Mouse (Mus musculus): ENCODE data around the gene Krt39. TPM values are rescaled to one million over a fixed set of nuclear protein-coding genes. Genes with fewer than 3 reads are reported as not detected.

The Krt39 gene
- polyA plus RNA-seq, 1 experiment from 2014 or later, result 0.21 TPM

- Histone ChIP-seq H3K9ac (replicated peaks; ENCODE audit: low read length) (no peak overlapping the region), H3K36me3 (ENCODE audit: insufficient read depth, low read length) (no peaks in the 10 kb centered on the region), H3K4me1 (ENCODE audit: insufficient read depth, low read length) (no peaks in the 10 kb centered on the region), H3K4me3 (ENCODE audit: low read length) (no peak overlapping the region), H3K27ac (ENCODE audit: low read length) (no peak overlapping the region), H3K4me2 (replicated peaks; ENCODE audit: low read depth, low read length) (no peak overlapping the region), H3K9me3 (ENCODE audit: low read length) (no peaks in the 10 kb centered on the region), H3K27me3 (ENCODE audit: insufficient read depth, low read length) (no peaks in the 10 kb centered on the region)
- ATAC-seq (ENCODE audit: low FRiP score, low TSS enrichment), result no peak
- 71% methylated on average over 6 of the region's 6 CpGs for WGBS
Measured at GRCm38 (mm10) chr11:99473433-99473832, 47.7 kb downstream of the Krt39 start.

GRCm38 (mm10) chr11:99472405-99472804, 48.7 kb downstream of the Krt39 start:
- Histone ChIP-seq H3K27ac (ENCODE audit: low read length) (no peak overlapping the region), H3K9me3 (ENCODE audit: low read length) (no peaks in the 10 kb centered on the region), H3K4me1 (ENCODE audit: insufficient read depth, low read length) (no peaks in the 10 kb centered on the region), H3K9ac (replicated peaks; ENCODE audit: low read length) (no peak overlapping the region), H3K4me3 (ENCODE audit: low read length) (no peak overlapping the region), H3K4me2 (replicated peaks; ENCODE audit: low read depth, low read length) (no peak overlapping the region), H3K36me3 (ENCODE audit: insufficient read depth, low read length) (no peaks in the 10 kb centered on the region), H3K27me3 (ENCODE audit: insufficient read depth, low read length) (no peaks in the 10 kb centered on the region)
- no peak for ATAC-seq (ENCODE audit: low FRiP score, low TSS enrichment)
- 63% methylated on average over 4 of the region's 4 CpGs for WGBS

DNA sequence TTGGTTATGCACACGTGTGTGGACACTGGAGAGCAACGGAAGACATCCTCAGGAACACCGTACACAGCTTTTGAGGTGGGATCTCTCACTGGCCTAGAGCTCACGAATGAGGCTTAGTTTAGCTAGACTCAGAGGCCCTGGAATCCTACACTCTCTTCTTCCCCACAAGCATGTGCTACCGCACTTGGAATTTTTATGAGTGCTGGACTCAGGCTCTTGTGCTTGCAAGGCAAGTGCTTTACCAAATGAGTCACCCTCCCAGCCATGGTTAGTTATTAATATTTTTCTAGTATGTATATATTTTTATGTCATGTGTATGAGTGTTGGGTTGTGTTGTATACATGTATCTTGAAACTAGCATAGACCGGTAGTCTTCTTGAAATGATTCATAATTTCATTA, 49.2 kb downstream of the Krt39 start:
- H3K9me3 ChIP-seq (ENCODE audit: low read length), result no peaks in the 10 kb centered on the region
- H3K27me3 ChIP-seq (ENCODE audit: insufficient read depth, low read length), result no peaks in the 10 kb centered on the region
- no peak overlapping the region for H3K9ac ChIP-seq (replicated peaks; ENCODE audit: low read length)
- no peaks in the 10 kb centered on the region for H3K36me3 ChIP-seq (ENCODE audit: insufficient read depth, low read length)
- H3K4me1 ChIP-seq (ENCODE audit: insufficient read depth, low read length), result no peaks in the 10 kb centered on the region
- ATAC-seq (ENCODE audit: low FRiP score, low TSS enrichment), result no peak
- 90% methylated on average over 6 of the region's 6 CpGs for WGBS
- H3K4me2 ChIP-seq (replicated peaks; ENCODE audit: low read depth, low read length), result no peak overlapping the region
- H3K27ac ChIP-seq (ENCODE audit: low read length), result no peak overlapping the region
- H3K4me3 ChIP-seq (ENCODE audit: low read length), result no peak overlapping the region

- Histone ChIP-seq H3K36me3 (ENCODE audit: insufficient read depth, low read length) (no peaks in the 10 kb centered on the region), H3K4me1 (ENCODE audit: insufficient read depth, low read length) (no peaks in the 10 kb centered on the region), H3K4me3 (ENCODE audit: low read length) (no peak overlapping the region), H3K4me2 (replicated peaks; ENCODE audit: low read depth, low read length) (no peak overlapping the region), H3K27ac (ENCODE audit: low read length) (no peak overlapping the region), H3K9me3 (ENCODE audit: low read length) (no peaks in the 10 kb centered on the region), H3K9ac (replicated peaks; ENCODE audit: low read length) (no peak overlapping the region), H3K27me3 (ENCODE audit: insufficient read depth, low read length) (0 out of 2 replicates have a peak, but pooled peaks cover 3% of the 10 kb centered on the region)
- 61% methylated on average over 4 of the region's 4 CpGs for WGBS
- no peak for ATAC-seq (ENCODE audit: low FRiP score, low TSS enrichment)
Measured at GRCm38 (mm10) chr11:99469228-99469627, 51.9 kb downstream of the Krt39 start.

- no peak overlapping the region for H3K4me2 ChIP-seq (replicated peaks; ENCODE audit: low read depth, low read length)
- 0 out of 2 replicates have a peak, but pooled peaks cover 3% of the 10 kb centered on the region for H3K27me3 ChIP-seq (ENCODE audit: insufficient read depth, low read length)
- ATAC-seq (ENCODE audit: low FRiP score, low TSS enrichment), result no peak
- WGBS, result 87% methylated on average over 11 of the region's 11 CpGs
- H3K27ac ChIP-seq (ENCODE audit: low read length), result no peak overlapping the region
- H3K4me1 ChIP-seq (ENCODE audit: insufficient read depth, low read length), result no peaks in the 10 kb centered on the region
- no peaks in the 10 kb centered on the region for H3K36me3 ChIP-seq (ENCODE audit: insufficient read depth, low read length)
- H3K4me3 ChIP-seq (ENCODE audit: low read length), result no peak overlapping the region
- H3K9me3 ChIP-seq (ENCODE audit: low read length), result no peaks in the 10 kb centered on the region
- H3K9ac ChIP-seq (replicated peaks; ENCODE audit: low read length), result no peak overlapping the region
Measured at GRCm38 (mm10) chr11:99468566-99468965, 52.6 kb downstream of the Krt39 start.

GRCm38 (mm10) chr11:99466316-99466715, 54.8 kb downstream of the Krt39 start:
- no peaks in the 10 kb centered on the region for H3K4me1 ChIP-seq (ENCODE audit: insufficient read depth, low read length)
- H3K4me2 ChIP-seq (replicated peaks; ENCODE audit: low read depth, low read length), result no peak overlapping the region
- WGBS, result 16% methylated on average over 7 of the region's 7 CpGs
- no peak for ATAC-seq (ENCODE audit: low FRiP score, low TSS enrichment)
- H3K9me3 ChIP-seq (ENCODE audit: low read length), result no peaks in the 10 kb centered on the region
- no peak overlapping the region for H3K9ac ChIP-seq (replicated peaks; ENCODE audit: low read length)
- H3K27me3 ChIP-seq (ENCODE audit: insufficient read depth, low read length), result 0 out of 2 replicates have a peak, but pooled peaks cover 4% of the 10 kb centered on the region
- H3K27ac ChIP-seq (ENCODE audit: low read length), result no peak overlapping the region
- no peaks in the 10 kb centered on the region for H3K36me3 ChIP-seq (ENCODE audit: insufficient read depth, low read length)
- H3K4me3 ChIP-seq (ENCODE audit: low read length), result no peak overlapping the region

GRCm38 (mm10) chr11:99464836-99465235, 56.3 kb downstream of the Krt39 start:
- Histone ChIP-seq H3K27me3 (ENCODE audit: insufficient read depth, low read length) (0 out of 2 replicates have a peak, but pooled peaks cover 4% of the 10 kb centered on the region), H3K27ac (ENCODE audit: low read length) (no peak overlapping the region), H3K4me2 (replicated peaks; ENCODE audit: low read depth, low read length) (no peak overlapping the region), H3K9ac (replicated peaks; ENCODE audit: low read length) (no peak overlapping the region), H3K9me3 (ENCODE audit: low read length) (no peaks in the 10 kb centered on the region), H3K4me1 (ENCODE audit: insufficient read depth, low read length) (no peaks in the 10 kb centered on the region), H3K36me3 (ENCODE audit: insufficient read depth, low read length) (no peaks in the 10 kb centered on the region), H3K4me3 (ENCODE audit: low read length) (no peak overlapping the region)
- ATAC-seq (ENCODE audit: low FRiP score, low TSS enrichment), result no peak
- 6% methylated on average over 5 of the region's 5 CpGs for WGBS

Other genes starting within 250 kb of the Krt39 start
- not detected in 2 replicates for gene Krt24, start 236.1 kb downstream of the Krt39 start, polyA plus RNA-seq (2015; fragmentation: Nextera tagmentation; extraction: Ambion mirVana)
- gene Krt25, start 198.4 kb downstream of the Krt39 start, polyA plus RNA-seq (2015; fragmentation: Nextera tagmentation; extraction: Ambion mirVana), result not detected in 2 replicates
- gene Krt26, start 183.4 kb downstream of the Krt39 start, polyA plus RNA-seq (2015; fragmentation: Nextera tagmentation; extraction: Ambion mirVana), result not detected in 2 replicates
- gene Krt27, start 170.2 kb downstream of the Krt39 start, polyA plus RNA-seq (2015; fragmentation: Nextera tagmentation; extraction: Ambion mirVana), result not detected in 2 replicates
- 0.12 and 0.35 TPM in 2 replicates for gene Krt28, start 146.4 kb downstream of the Krt39 start, polyA plus RNA-seq (2015; fragmentation: Nextera tagmentation; extraction: Ambion mirVana)
- 18.4 and 20.7 TPM in 2 replicates for gene Krt10, start 132.0 kb downstream of the Krt39 start, polyA plus RNA-seq (2015; fragmentation: Nextera tagmentation; extraction: Ambion mirVana)
- 0.09 TPM in 2 replicates for gene Krt12, start 99.1 kb downstream of the Krt39 start, polyA plus RNA-seq (2015; fragmentation: Nextera tagmentation; extraction: Ambion mirVana)
- gene Krt20, start 83.2 kb downstream of the Krt39 start, polyA plus RNA-seq (2015; fragmentation: Nextera tagmentation; extraction: Ambion mirVana), result 1.5 and 1.8 TPM in 2 replicates
- gene Krt23, start 28.2 kb downstream of the Krt39 start, polyA plus RNA-seq (2015; fragmentation: Nextera tagmentation; extraction: Ambion mirVana), result 22.2 and 22.3 TPM in 2 replicates
- not detected in 2 replicates for gene Krt40, start 21.8 kb upstream of the Krt39 start, polyA plus RNA-seq (2015; fragmentation: Nextera tagmentation; extraction: Ambion mirVana)
- gene Krtap3-3, start 29.5 kb upstream of the Krt39 start, polyA plus RNA-seq (2015; fragmentation: Nextera tagmentation; extraction: Ambion mirVana), result not detected in 2 replicates
- not detected in 2 replicates for gene Krtap3-2, start 35.5 kb upstream of the Krt39 start, polyA plus RNA-seq (2015; fragmentation: Nextera tagmentation; extraction: Ambion mirVana)
- gene Gm11939, start 38.1 kb upstream of the Krt39 start, polyA plus RNA-seq (2015; fragmentation: Nextera tagmentation; extraction: Ambion mirVana), result not detected in 2 replicates
- not detected in 2 replicates for gene Krtap3-1, start 45.3 kb upstream of the Krt39 start, polyA plus RNA-seq (2015; fragmentation: Nextera tagmentation; extraction: Ambion mirVana)
- gene Krtap1-5, start 59.7 kb upstream of the Krt39 start, polyA plus RNA-seq (2015; fragmentation: Nextera tagmentation; extraction: Ambion mirVana), result not detected in 2 replicates
- gene Krtap1-4, start 62.3 kb upstream of the Krt39 start, polyA plus RNA-seq (2015; fragmentation: Nextera tagmentation; extraction: Ambion mirVana), result not detected in 2 replicates
- gene Krtap1-3, start 70.0 kb upstream of the Krt39 start, polyA plus RNA-seq (2015; fragmentation: Nextera tagmentation; extraction: Ambion mirVana), result not detected in 2 replicates
- gene Krtap9-3, start 76.8 kb upstream of the Krt39 start, polyA plus RNA-seq (2015; fragmentation: Nextera tagmentation; extraction: Ambion mirVana), result not detected in 2 replicates
- gene Gm11938, start 82.0 kb upstream of the Krt39 start, polyA plus RNA-seq (2015; fragmentation: Nextera tagmentation; extraction: Ambion mirVana), result not detected in 2 replicates
- not detected in 2 replicates for gene Gm11937, start 88.9 kb upstream of the Krt39 start, polyA plus RNA-seq (2015; fragmentation: Nextera tagmentation; extraction: Ambion mirVana)
- gene Krtap2-4, start 93.5 kb upstream of the Krt39 start, polyA plus RNA-seq (2015; fragmentation: Nextera tagmentation; extraction: Ambion mirVana), result not detected in 2 replicates
- gene Gm11562, start 99.1 kb upstream of the Krt39 start, polyA plus RNA-seq (2015; fragmentation: Nextera tagmentation; extraction: Ambion mirVana), result not detected in 2 replicates
- gene Krtap4-1, start 106.9 kb upstream of the Krt39 start, polyA plus RNA-seq (2015; fragmentation: Nextera tagmentation; extraction: Ambion mirVana), result not detected in 2 replicates
- gene Krtap4-2, start 113.7 kb upstream of the Krt39 start, polyA plus RNA-seq (2015; fragmentation: Nextera tagmentation; extraction: Ambion mirVana), result not detected in 2 replicates
- gene Krtap4-7, start 122.8 kb upstream of the Krt39 start, polyA plus RNA-seq (2015; fragmentation: Nextera tagmentation; extraction: Ambion mirVana), result not detected in 2 replicates
- gene Gm11555, start 128.9 kb upstream of the Krt39 start, polyA plus RNA-seq (2015; fragmentation: Nextera tagmentation; extraction: Ambion mirVana), result not detected in 2 replicates
- gene Gm11563, start 137.6 kb upstream of the Krt39 start, polyA plus RNA-seq (2015; fragmentation: Nextera tagmentation; extraction: Ambion mirVana), result not detected in 2 replicates
- gene Krtap4-6, start 144.6 kb upstream of the Krt39 start, polyA plus RNA-seq (2015; fragmentation: Nextera tagmentation; extraction: Ambion mirVana), result not detected in 2 replicates
- gene Gm14190, start 169.4 kb upstream of the Krt39 start, polyA plus RNA-seq (2015; fragmentation: Nextera tagmentation; extraction: Ambion mirVana), result not detected in 2 replicates
- not detected in 2 replicates for gene Gm14180, start 213.0 kb upstream of the Krt39 start, polyA plus RNA-seq (2015; fragmentation: Nextera tagmentation; extraction: Ambion mirVana)

Measured in kidney, embryonic 16.5 days (tissue).